Mouse (Mus musculus) telencephalon, adult 2 months (tissue): ENCODE results near the gene Ubald1.

Experiments
- DNase-seq: peaks from one replicate; pipeline ENCODE4 v3.0.0-alpha.2; 2011; ENCODE audit warnings: low read depth, low spot score

Gene Ubald1

DNA sequence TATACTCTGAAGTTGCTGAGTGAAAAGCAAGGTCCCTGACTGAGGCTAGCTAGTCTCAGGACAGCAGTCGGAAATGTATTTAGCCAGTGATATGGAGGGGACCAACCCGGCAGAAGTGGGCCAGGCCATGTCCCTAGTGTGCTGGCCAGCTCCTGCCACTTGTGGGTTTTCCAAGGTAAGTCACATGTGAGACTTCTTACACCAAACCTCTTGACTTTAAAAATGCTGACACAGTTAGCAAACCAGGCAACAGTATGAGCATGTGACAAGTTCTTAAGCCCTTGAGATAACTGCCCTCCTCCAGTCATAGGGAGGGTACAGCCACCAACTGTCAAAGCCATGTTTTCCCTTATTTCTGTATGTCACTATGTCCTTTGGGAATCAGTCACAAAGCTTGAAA is 8.2 kb downstream of the Ubald1 start:
- no peak for DNase-seq

GRCm38 (mm10) chr16:4870490-4870889 is 9.6 kb downstream of the Ubald1 start:
- no peak for DNase-seq

DNA sequence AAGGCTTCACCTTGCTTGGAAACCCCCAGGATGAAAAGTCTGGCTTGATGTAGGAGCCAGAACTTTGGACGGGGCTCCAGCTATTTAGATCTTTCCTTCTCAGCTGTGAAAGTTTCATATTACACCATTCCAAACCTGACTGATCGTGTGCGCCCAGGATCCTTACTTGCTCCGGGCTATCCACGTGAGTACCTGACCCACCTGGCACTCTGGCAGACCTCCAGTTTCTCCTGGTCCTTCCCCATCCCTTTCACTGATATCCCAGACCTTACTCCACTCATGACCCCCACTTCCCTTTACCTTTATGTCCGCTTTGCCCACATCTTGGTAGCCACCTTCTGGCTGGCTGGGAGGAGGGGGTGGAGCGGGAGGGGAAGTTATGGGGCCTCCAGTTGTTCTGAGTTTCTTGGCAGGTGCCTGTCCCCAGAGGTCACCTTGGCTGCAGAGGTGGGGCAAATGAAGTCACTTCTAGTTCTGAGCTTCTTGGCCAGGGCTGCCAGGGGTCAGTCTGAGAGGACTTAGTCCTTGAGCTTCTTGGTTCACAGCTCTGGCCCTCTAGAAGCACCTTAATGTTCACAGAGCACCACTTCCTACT is 13.9 kb downstream of the Ubald1 start:
- no peak for DNase-seq

- DNase-seq = no peak
Observed at GRCm38 (mm10) chr16:4863742-4864141, 16.4 kb downstream of the Ubald1 start.

GRCm38 (mm10) chr16:4862863-4863483 is 17.1 kb downstream of the Ubald1 start:
- DNase-seq = no peak

DNA sequence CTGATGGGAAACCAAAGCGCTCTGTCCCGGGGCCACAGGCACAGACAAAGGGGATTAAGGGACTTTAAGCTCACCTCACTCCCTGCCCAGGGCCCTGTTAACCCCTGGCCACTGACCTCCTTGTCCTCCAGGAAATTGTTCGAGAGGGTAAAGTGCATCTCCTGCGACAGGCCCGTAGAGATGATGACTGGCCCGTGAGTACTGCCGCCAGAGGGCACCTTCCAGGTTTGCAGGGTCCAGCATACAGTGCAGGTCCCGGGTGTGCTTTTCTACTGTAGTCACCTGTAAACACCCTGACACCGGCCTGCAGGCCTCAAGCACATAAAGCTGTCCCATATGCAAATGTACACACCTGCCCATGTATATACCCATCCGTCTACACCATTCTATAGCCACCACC is 18.7 kb downstream of the Ubald1 start:
- DNase-seq = no peak

GRCm38 (mm10) chr16:4855046-4855650 is 25.0 kb downstream of the Ubald1 start:
- no peak for DNase-seq

DNA sequence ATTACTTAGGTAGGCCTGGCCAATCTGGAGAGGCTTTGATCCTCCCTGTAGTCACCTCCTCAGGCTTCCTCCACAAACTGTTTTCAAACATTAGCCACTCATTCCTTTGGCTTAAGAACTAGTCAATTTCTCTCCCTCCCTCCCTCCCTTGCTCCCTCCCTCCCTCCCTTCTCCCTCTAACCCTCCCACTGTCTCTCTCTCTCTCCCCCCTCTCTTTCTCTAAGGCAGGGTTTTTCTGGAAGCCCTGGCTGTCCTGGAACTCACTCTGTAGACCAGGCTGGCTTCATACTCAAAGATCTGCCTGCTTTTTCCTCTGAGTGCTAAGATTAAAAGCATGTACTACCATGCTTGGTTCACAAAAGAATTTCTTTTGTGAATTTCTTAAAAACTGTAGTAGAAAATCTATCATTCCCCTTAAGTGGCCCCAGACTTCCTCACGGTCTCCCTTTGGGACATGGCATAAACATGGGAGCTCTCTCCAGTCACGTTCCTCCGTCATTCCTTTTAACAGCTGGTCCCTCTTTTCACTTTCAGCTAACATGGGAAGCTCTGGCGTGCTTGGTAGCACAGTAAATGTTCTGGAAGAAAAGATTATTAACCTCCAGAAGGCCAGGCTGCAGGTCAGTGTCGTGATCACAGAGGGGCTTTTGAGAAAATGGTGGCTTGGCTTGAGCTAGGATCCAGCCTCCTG is 29.0 kb downstream of the Ubald1 start:
- no peak for DNase-seq

DNA sequence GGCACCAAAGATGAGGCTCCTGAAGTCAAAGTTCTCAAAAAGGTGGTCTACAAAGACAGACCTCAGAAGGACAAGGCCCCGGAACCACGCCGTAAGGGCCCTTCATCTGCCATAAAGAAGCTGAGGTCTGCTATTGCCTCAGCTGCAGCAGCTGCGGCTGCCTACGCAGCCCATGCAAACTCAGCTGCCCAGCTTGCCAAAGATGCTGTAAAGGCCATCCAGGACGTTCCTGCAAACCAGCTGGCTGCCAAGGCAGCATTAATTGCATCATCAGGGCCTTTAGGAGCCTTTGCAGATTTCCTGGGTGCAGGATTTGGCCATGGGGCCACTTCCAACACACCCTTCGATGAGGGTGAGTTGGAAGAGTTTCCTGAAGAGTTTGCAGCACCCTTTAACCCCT is 29.8 kb downstream of the Ubald1 start:
- DNase-seq = no peak

DNA sequence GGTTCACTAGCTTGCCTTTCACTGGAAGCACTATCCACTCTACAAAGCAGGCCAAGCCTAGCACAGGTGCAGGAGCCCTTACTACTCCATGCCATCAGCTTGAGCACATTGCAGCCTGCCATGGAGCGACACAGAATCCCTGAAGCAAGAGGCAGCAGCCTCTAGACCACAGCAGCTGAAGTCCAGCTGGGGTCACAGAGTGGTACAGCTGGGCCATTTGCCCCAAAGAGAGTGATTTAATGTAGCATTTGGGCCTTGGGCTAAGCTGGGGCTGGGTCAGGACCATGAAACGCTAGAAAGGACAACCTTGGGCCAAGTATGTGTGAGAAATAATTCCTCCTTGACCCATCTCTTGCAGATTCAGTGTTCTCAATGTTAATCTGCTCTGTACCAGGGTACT is 32.0 kb downstream of the Ubald1 start:
- DNase-seq = no peak

- DNase-seq = no peak
Observed at GRCm38 (mm10) chr16:4847041-4847440, 33.1 kb downstream of the Ubald1 start.

DNA sequence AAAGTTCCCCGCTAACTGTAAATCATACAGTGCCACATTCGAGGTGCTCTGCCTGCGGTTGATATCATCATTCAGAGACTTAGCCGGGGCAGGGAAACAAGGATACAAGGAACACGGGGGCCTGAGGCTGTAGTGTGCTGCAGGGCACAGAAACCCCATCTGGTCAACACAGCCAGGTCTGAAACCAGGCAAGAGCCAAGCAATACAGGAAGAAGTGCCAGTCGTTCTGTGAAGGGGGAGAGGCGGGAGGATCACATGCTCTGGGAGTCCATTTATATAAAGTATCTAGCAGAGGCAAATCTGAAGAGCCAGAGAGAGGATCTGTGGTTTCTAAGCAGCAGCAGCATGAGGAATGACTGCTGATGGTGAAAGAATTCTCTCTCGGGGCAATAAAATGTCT is 39.9 kb downstream of the Ubald1 start:
- DNase-seq = no peak

- DNase-seq = no peak
Observed at GRCm38 (mm10) chr16:4839552-4839951, 40.6 kb downstream of the Ubald1 start.

DNA sequence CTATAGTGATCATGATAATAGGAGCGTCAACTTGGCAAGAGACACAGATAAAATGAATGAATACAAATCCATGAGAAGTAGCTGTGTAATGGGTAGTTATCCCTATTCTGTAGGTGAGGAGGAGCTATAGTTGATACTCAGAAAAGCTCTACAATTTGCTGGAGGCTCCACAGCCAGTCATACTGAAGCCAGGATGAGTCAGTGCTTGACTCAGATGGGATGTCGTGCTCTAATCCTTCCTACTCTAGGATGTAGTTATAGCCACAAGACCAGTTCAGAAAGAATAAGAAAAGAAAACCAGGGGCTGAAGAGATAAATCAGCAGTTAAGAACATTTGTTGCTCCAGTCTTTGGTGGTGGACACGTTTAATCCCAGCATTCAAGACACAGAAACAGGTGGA is 42.5 kb downstream of the Ubald1 start:
- DNase-seq = no peak

GRCm38 (mm10) chr16:4835191-4835590 is 44.9 kb downstream of the Ubald1 start, which contains the start of gene 4930562C15Rik:
4930562C15Rik (plus strand) TSS chr16:4835416.
- DNase-seq = no peak

DNA sequence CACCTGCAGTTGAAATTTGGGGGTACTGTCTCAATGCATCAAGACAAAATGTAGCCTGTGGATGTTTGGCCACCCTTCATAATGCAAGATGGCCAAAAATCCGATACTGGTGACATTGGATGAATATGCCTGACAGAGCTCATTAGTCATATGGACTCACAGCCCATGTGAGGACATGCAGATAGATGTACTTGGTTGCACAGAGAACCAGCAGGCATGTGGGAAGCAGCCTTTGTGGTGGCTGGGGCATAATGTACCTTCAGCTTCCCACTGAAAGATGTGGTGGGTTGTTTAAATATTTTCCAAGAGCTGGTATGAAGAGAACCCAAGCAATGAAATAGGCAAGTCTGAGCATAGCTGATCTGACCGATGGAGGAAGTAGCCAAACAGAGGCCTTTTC is 46.3 kb downstream of the Ubald1 start:
- no peak for DNase-seq

DNA sequence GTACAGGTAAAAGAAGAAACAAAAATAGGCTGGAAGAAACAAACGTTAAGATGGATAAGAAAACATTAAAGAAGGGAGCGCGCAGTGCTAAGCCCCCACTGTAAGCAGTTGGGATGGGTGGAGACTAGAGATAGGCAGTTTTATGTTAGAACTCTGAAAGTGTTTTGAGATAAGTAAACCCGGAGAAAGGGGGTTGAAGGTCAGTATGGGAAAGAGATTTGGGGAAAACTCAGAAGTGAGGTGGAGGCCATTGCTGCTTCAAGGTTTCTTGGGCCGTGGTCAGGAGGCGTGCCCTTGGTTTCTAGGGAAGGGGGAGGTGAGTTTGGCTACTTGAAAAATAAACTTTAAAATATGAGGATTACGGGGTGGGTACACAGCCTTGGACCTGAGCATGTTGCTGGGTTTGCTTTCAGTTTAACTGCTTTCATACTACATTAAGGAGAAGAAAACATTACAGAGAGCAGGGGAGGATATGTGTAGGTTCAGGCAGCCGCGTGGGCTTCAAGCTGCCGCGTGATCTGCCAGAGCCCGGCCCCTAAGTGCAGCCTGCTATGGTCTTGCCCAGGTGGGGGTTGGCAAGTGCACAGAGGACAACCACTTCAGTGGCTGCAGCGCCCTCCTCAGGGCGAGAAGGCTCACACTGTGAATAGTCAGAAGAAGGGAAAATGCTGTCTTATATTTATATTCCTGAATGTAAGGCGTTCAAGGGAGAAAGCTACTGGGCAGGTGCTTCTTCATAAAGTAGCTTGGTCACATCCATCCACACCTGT is 48.3 kb downstream of the Ubald1 start:
- DNase-seq = no peak

DNA sequence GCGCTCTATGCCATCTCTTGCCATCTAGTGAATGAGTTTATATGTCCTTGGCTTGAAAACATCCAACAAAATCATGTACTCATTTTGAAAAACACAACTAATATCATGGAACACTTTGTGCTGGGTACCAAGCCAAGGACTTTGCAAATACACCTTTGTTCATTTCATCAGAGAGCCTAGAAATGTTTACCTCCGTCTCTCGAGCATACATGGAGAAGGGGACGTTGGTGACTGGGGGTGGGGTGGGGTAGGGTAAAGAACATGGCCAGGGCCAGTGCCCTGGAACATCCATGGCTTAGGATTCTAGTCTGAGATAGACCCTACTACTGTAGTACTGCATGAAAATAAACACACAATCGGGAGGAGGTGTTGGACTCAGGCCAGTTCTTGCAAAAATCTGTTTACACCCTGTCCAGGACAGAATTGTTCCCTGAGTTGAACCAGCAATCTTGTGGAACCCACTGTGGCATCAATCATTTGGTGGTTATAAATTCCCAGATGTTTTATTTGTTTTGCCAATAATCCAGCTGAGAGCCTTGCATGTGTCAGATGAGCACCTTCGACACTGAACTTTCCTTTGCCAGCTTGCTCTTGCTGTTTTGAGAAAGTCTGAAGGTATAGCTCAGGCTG is 50.7 kb downstream of the Ubald1 start:
- no peak for DNase-seq

DNA sequence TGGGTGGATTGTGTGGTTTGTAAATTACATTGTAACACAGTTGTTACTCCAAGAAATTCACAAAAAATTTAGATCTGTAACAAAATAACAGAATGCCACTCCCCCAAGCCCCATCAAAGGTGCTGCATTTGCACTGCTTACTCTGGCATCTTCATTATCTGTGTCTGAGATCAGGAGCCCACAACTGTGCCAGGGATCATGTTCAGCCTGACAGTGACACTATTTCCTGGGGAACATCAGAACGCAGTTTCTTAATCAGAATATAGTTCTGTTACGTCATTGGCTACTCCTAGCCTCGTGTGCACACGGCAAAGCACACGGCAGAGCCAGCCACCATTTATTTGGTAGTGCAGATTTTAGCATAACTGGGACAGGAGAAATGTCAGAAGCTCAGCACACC is 52.5 kb downstream of the Ubald1 start:
- DNase-seq = no peak
